Mouse (Mus musculus): ENCODE measurements around the gene Kif3c. TPM values are rescaled to one million over a fixed set of nuclear protein-coding genes. Genes with fewer than 3 reads are reported as not detected.

Kif3c gene
- polyA plus RNA-seq, 1 experiment from 2014 or later: 10.5 TPM

DNA sequence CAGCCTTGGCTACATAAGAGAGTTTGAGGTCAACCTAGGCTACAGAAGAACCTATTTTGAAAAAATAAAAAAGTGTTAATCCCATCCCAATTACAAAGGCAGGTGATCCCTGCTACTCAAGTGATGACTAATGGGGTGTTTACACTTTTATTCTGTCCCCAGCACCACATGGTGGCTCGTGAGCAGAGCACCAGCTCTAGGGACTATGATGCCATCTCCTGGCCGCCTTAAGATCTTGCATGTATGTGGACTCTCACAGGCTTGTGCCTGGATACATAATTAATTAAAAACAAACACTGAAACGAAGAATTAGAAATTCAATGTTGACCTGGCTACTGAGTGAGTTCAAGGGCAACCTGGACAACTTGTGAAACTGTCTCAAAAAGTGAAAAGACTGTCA, 12.3 kb downstream of the Kif3c start:
- H3K4me1 ChIP-seq (ENCODE audit: control insufficient read depth, insufficient read depth, low read length): no peaks in the 10 kb centered on the region
- ATAC-seq (ENCODE audit: low FRiP score, low TSS enrichment): no peak; the same call in 1 of the 2 replicates
- H3K9ac ChIP-seq (ENCODE audit: low read depth, low read length): no peak overlapping the region
- no peak overlapping the region for H3K27ac ChIP-seq (ENCODE audit: low read depth, low read length)
- no peaks in the 10 kb centered on the region for H3K9me3 ChIP-seq (ENCODE audit: control insufficient read depth, low read length)
- no peaks in the 10 kb centered on the region; the same call in 1 of the 2 replicates for H3K36me3 ChIP-seq (ENCODE audit: control insufficient read depth, insufficient read depth, low read length)
- H3K4me3 ChIP-seq (ENCODE audit: low read length): no peak overlapping the region
- no peak overlapping the region for H3K4me2 ChIP-seq (replicated peaks; ENCODE audit: low read depth, low read length)
- 28% methylated on average over 3 of the region's 3 CpGs for WGBS
- no peaks in the 10 kb centered on the region for H3K27me3 ChIP-seq (ENCODE audit: control insufficient read depth, insufficient read depth, low read length)

DNA sequence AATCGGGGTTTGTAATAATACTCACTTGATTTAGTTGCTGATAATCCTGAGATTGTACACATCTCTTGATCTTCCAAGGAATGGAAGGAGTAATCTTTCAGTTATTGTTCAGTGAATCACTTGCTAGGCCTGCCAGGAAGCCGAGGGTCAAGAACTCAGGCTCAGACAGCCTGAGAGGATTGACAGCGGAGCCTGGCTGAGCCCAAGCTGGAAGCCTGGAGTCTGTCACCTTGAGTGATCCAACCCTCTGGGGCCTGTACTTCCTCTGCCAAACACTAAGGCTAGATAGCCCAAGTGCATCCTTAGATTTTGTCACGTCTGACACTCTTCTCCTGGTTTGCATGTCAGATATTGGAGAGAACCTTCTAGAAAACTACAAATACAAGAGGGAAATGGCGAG, 12.8 kb downstream of the Kif3c start:
- Histone ChIP-seq H3K27me3 (ENCODE audit: control insufficient read depth, insufficient read depth, low read length) (no peaks in the 10 kb centered on the region), H3K27ac (ENCODE audit: low read depth, low read length) (no peak overlapping the region), H3K4me2 (replicated peaks; ENCODE audit: low read depth, low read length) (no peak overlapping the region), H3K36me3 (ENCODE audit: control insufficient read depth, insufficient read depth, low read length) (no peaks in the 10 kb centered on the region; the same call in 1 of the 2 replicates), H3K4me1 (ENCODE audit: control insufficient read depth, insufficient read depth, low read length) (no peaks in the 10 kb centered on the region), H3K4me3 (ENCODE audit: low read length) (no peak overlapping the region), H3K9me3 (ENCODE audit: control insufficient read depth, low read length) (no peaks in the 10 kb centered on the region), H3K9ac (ENCODE audit: low read depth, low read length) (no peak overlapping the region)
- ATAC-seq (ENCODE audit: low FRiP score, low TSS enrichment): no peak
- 80% methylated on average over 5 of the region's 5 CpGs for WGBS

DNA sequence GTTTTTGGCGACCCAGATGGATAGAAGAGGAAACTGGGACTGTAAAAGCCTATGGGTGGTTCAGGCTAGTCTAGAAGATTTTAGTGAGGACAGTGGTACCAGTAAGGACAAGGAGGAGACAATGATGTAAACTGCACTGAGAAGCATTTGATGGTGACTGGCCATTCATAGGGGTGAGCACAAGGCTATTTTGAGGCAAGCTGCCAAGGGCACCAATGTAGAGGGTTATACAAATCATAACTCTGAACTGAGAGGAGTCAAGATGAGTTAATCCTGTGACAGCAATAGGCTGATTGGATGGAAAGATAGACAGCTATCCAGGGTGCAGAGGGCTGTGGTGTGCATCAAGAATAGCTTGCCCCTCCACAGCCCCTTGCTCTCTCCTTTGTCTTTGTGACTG, 19.9 kb downstream of the Kif3c start:
- no peak overlapping the region for H3K4me3 ChIP-seq (ENCODE audit: low read length)
- no peak overlapping the region for H3K27ac ChIP-seq (ENCODE audit: low read depth, low read length)
- no peaks in the 10 kb centered on the region for H3K27me3 ChIP-seq (ENCODE audit: control insufficient read depth, insufficient read depth, low read length)
- no peaks in the 10 kb centered on the region for H3K4me1 ChIP-seq (ENCODE audit: control insufficient read depth, insufficient read depth, low read length)
- WGBS: 70% methylated on average over 1 of the region's 1 CpGs
- ATAC-seq (ENCODE audit: low FRiP score, low TSS enrichment): no peak
- peaks cover 20% of the 10 kb centered on the region; the same call in 1 of the 2 replicates for H3K36me3 ChIP-seq (ENCODE audit: control insufficient read depth, insufficient read depth, low read length)
- no peaks in the 10 kb centered on the region for H3K9me3 ChIP-seq (ENCODE audit: control insufficient read depth, low read length)
- no peak overlapping the region for H3K4me2 ChIP-seq (replicated peaks; ENCODE audit: low read depth, low read length)
- H3K9ac ChIP-seq (ENCODE audit: low read depth, low read length): no peak overlapping the region

DNA sequence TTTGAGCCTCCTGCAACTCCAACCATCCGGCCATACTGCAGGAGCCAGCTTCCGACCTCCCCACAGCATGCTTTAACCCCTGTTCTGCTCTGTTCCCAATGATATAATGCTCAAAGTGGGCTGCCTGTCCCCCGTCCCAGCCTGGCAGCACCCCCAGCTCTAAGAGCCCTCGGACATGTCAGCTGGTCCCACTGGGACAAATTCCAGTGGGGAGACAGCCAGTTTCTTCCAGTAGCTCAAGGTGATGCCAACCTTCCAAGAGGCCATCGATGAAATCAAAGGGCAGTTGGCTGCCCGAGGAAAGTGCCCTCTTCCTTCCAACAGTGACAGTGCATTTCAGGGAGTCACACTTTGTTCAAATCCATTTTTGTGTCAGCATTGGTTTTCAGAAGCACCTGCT, 20.3 kb downstream of the Kif3c start:
- ATAC-seq (ENCODE audit: low FRiP score, low TSS enrichment): no peak
- Histone ChIP-seq H3K27ac (ENCODE audit: low read depth, low read length) (no peak overlapping the region), H3K9me3 (ENCODE audit: control insufficient read depth, low read length) (no peaks in the 10 kb centered on the region), H3K9ac (ENCODE audit: low read depth, low read length) (no peak overlapping the region), H3K4me2 (replicated peaks; ENCODE audit: low read depth, low read length) (no peak overlapping the region), H3K36me3 (ENCODE audit: control insufficient read depth, insufficient read depth, low read length) (peaks cover 21% of the 10 kb centered on the region; the same call in 1 of the 2 replicates), H3K4me3 (ENCODE audit: low read length) (no peak overlapping the region), H3K27me3 (ENCODE audit: control insufficient read depth, insufficient read depth, low read length) (no peaks in the 10 kb centered on the region), H3K4me1 (ENCODE audit: control insufficient read depth, insufficient read depth, low read length) (no peaks in the 10 kb centered on the region)
- WGBS: 80% methylated on average over 6 of the region's 6 CpGs

DNA sequence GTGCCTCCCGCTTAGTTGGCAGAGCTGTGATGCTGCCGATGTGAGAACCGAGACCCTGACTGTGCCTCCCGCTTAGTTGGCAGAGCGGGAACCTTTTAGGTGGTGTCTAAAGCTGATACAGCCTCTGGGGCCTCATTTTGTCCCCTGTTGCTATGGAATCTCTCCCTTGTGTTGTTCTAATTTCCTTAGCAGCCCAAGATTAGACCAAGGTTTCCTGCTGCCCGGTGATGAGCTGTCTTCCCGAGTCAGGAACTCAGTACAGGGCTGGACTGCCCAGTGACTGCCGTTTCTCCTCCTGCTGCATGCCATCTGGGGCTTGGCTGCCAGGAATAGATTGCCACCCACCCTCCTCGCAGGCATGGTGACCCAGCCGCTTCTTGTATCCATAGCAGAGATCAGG, 21.0 kb downstream of the Kif3c start:
- Histone ChIP-seq H3K36me3 (ENCODE audit: control insufficient read depth, insufficient read depth, low read length) (peaks cover 25% of the 10 kb centered on the region; the same call in 1 of the 2 replicates), H3K9me3 (ENCODE audit: control insufficient read depth, low read length) (no peaks in the 10 kb centered on the region), H3K4me3 (ENCODE audit: low read length) (no peak overlapping the region), H3K4me2 (replicated peaks; ENCODE audit: low read depth, low read length) (no peak overlapping the region), H3K27ac (ENCODE audit: low read depth, low read length) (no peak overlapping the region), H3K27me3 (ENCODE audit: control insufficient read depth, insufficient read depth, low read length) (no peaks in the 10 kb centered on the region), H3K4me1 (ENCODE audit: control insufficient read depth, insufficient read depth, low read length) (no peaks in the 10 kb centered on the region), H3K9ac (ENCODE audit: low read depth, low read length) (no peak overlapping the region)
- WGBS: 81% methylated on average over 10 of the region's 10 CpGs
- no peak for ATAC-seq (ENCODE audit: low FRiP score, low TSS enrichment)

DNA sequence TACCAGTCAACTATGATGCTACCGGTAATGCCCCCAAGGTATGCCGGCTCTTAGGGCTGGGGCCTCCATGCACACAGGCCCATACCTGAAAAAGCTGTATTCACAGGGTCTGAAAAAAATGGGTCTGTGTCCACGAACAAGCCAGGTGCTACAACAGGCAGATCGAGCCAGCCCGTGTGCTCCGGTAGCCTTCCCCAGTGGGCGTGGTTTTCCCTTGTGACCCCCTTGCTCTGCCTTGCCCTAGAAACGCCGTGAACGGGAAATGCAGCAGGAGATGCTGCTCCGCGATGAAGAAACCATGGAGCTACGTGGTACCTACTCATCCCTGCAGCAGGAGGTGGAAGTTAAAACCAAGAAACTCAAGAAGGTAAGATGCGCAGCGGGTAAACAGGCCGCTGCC, 23.0 kb downstream of the Kif3c start:
- no peak for ATAC-seq (ENCODE audit: low FRiP score, low TSS enrichment)
- WGBS: 92% methylated on average over 16 of the region's 16 CpGs

DNA sequence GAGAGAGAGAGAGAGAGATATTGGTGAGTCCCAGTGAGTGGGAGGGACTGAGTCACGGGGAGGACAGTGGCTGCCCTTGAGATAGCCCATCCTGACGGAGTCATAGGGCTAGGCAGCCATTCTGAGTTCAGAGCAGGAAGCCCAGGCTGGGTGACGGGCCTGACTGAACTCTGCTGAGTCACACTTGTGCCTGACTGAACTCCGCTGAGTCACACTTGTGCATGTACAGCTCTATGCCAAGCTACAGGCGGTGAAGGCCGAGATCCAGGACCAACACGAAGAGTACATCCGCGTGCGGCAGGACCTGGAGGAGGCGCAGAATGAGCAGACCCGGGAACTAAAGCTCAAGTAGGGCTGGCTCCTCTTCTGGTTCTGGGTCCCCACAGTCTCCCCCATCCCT, 24.5 kb downstream of the Kif3c start:
- Histone ChIP-seq H3K4me2 (replicated peaks; ENCODE audit: low read depth, low read length) (no peak overlapping the region), H3K27me3 (ENCODE audit: control insufficient read depth, insufficient read depth, low read length) (no peaks in the 10 kb centered on the region), H3K9me3 (ENCODE audit: control insufficient read depth, low read length) (no peaks in the 10 kb centered on the region), H3K4me1 (ENCODE audit: control insufficient read depth, insufficient read depth, low read length) (no peaks in the 10 kb centered on the region), H3K4me3 (ENCODE audit: low read length) (no peak overlapping the region), H3K27ac (ENCODE audit: low read depth, low read length) (no peak overlapping the region), H3K36me3 (ENCODE audit: control insufficient read depth, insufficient read depth, low read length) (peaks cover 25% of the 10 kb centered on the region; the same call in 1 of the 2 replicates), H3K9ac (ENCODE audit: low read depth, low read length) (no peak overlapping the region)
- 87% methylated on average over 12 of the region's 12 CpGs for WGBS
- ATAC-seq (ENCODE audit: low FRiP score, low TSS enrichment): no peak

More for the DNA sequence above, 23.0 kb downstream of the Kif3c start:
- Histone ChIP-seq H3K4me2 (replicated peaks; ENCODE audit: low read depth, low read length) (no peak overlapping the region), H3K27ac (ENCODE audit: low read depth, low read length) (no peak overlapping the region), H3K36me3 (ENCODE audit: control insufficient read depth, insufficient read depth, low read length) (peaks cover 25% of the 10 kb centered on the region; the same call in 1 of the 2 replicates), H3K4me3 (ENCODE audit: low read length) (no peak overlapping the region), H3K27me3 (ENCODE audit: control insufficient read depth, insufficient read depth, low read length) (no peaks in the 10 kb centered on the region), H3K9ac (ENCODE audit: low read depth, low read length) (no peak overlapping the region), H3K4me1 (ENCODE audit: control insufficient read depth, insufficient read depth, low read length) (no peaks in the 10 kb centered on the region), H3K9me3 (ENCODE audit: control insufficient read depth, low read length) (no peaks in the 10 kb centered on the region)

DNA sequence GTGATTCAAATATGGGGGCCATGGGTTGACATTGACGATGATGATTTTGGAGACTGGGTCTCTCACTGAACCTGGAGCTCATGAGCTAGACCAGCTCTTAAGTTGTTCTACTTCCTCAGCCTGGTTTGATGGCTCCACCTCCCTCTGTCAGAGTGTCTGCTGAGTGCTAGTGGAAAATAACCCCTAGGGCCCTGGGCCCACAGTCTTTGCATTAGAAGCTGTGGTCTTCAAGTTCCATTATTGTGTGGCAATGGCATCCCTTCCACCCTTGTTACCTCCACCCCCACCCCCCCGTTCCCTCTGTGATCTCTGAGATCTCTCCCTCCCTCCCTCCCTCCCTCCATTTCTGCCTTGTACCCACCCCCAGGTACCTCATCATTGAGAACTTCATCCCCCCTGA, 25.1 kb downstream of the Kif3c start:
- H3K4me2 ChIP-seq (replicated peaks; ENCODE audit: low read depth, low read length): no peak overlapping the region
- H3K4me1 ChIP-seq (ENCODE audit: control insufficient read depth, insufficient read depth, low read length): no peaks in the 10 kb centered on the region
- no peak overlapping the region for H3K4me3 ChIP-seq (ENCODE audit: low read length)
- no peak overlapping the region for H3K27ac ChIP-seq (ENCODE audit: low read depth, low read length)
- no peak for ATAC-seq (ENCODE audit: low FRiP score, low TSS enrichment)
- H3K36me3 ChIP-seq (ENCODE audit: control insufficient read depth, insufficient read depth, low read length): peaks cover 25% of the 10 kb centered on the region; the same call in 1 of the 2 replicates
- WGBS: 93% methylated on average over 2 of the region's 2 CpGs
- H3K9me3 ChIP-seq (ENCODE audit: control insufficient read depth, low read length): no peaks in the 10 kb centered on the region
- H3K9ac ChIP-seq (ENCODE audit: low read depth, low read length): no peak overlapping the region
- H3K27me3 ChIP-seq (ENCODE audit: control insufficient read depth, insufficient read depth, low read length): no peaks in the 10 kb centered on the region

DNA sequence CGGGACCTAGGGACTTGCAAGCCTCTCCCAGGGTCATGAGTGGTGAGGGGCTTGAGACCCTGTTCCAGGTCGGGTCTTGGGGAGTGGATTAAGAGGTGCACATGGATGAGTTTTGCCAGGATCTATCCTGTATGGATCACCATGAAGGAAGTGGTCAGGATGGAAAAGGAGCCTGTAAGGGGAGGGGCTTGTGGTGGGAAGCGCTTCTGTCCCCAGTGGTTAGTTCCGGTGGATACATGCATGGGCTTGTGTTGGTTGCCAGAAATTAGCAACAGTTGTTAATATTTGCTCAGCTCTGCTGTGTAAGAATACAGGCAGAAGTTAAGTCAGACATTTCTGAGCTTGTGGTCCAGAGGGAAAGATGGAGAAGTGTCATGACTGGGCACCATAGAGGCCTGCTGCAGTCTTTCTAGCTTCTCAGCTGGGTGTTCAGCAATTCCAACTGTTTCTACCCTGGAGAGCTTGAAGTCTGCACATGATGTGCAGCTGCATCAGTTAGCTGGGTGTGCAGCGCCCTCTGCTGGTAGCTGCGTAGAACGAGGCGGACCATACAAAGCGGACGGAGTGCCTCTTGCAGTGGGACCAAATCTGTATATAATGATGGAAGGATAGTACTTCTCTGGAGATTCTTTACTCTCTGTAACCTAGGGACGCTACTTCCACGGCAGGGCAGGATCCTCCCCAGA, 25.8 kb downstream of the Kif3c start:
- no peaks in the 10 kb centered on the region for H3K9me3 ChIP-seq (ENCODE audit: control insufficient read depth, low read length)
- no peak overlapping the region for H3K9ac ChIP-seq (ENCODE audit: low read depth, low read length)
- H3K4me1 ChIP-seq (ENCODE audit: control insufficient read depth, insufficient read depth, low read length): no peaks in the 10 kb centered on the region
- H3K27ac ChIP-seq (ENCODE audit: low read depth, low read length): no peak overlapping the region
- 34% methylated on average over 12 of the region's 12 CpGs for WGBS
- H3K4me3 ChIP-seq (ENCODE audit: low read length): no peak overlapping the region
- peaks cover 25% of the 10 kb centered on the region; the same call in 1 of the 2 replicates for H3K36me3 ChIP-seq (ENCODE audit: control insufficient read depth, insufficient read depth, low read length)
- no peak overlapping the region for H3K4me2 ChIP-seq (replicated peaks; ENCODE audit: low read depth, low read length)
- peak; percentile 79 for ATAC-seq (ENCODE audit: low FRiP score, low TSS enrichment)
- H3K27me3 ChIP-seq (ENCODE audit: control insufficient read depth, insufficient read depth, low read length): no peaks in the 10 kb centered on the region

Data from kidney, embryonic 14.5 days (tissue).